Mouse (Mus musculus) heart, postnatal 14 days (tissue): Measurements from ENCODE around the gene Scml4. TPM values are rescaled to one million over a fixed set of nuclear protein-coding genes. Genes with fewer than 3 reads are reported as not detected.

Experiments
- DNase-seq, 2 experiments: peaks; one replicate each; pipeline ENCODE4 v3.0.0; 2021 to 2022
- intact Hi-C: fragments of 180-260 bp; cut with DNase I; formaldehyde crosslinking; loops from one replicate; pipeline ENCODE4 v1.15.1; 2025
- total RNA-seq, 2 experiments: library from RNA; stranded (reverse); gene quantifications; 2 replicates each; pipeline ENCODE4 v1.2.3; 2021

Gene Scml4
- total RNA-seq, 2 experiments from 2014 or later: 1.7 to 2.6 TPM

GRCm38 (mm10) chr10:42941278-42941677 lies 81.1 kb downstream of the Scml4 start:
- DNase-seq: no peak
- intact Hi-C loops: loop anchor here (1.0 kb wide), 1 partner anchor 99 kb away; no protein-coding TSS in a partner anchor

GRCm38 (mm10) chr10:42941697-42942221 lies 81.6 kb downstream of the Scml4 start:
- intact Hi-C loops: loop anchor here (1.0 kb wide), 1 partner anchor 99 kb away; no protein-coding TSS in a partner anchor
- DNase-seq: peak; percentile 58 to 72

GRCm38 (mm10) chr10:42942300-42942699 lies 82.1 kb downstream of the Scml4 start:
- peak in 1 of 2 experiments; percentile 54 for DNase-seq
- intact Hi-C loops: no loop called here

GRCm38 (mm10) chr10:42945316-42945715 lies 85.1 kb downstream of the Scml4 start:
- no peak for DNase-seq
- intact Hi-C loops: no loop called here

GRCm38 (mm10) chr10:42947336-42947735 lies 87.2 kb downstream of the Scml4 start:
- intact Hi-C loops: no loop called here
- no peak for DNase-seq

- DNase-seq: no peak
- intact Hi-C loops: loop anchor here (10.0 kb wide), 1 partner anchor 594 kb away; the partner anchor contains the start of gene 1700021F05Rik
These were observed 90.1 kb downstream of the Scml4 start for GRCm38 (mm10) chr10:42950252-42950751.

- DNase-seq: no peak
- intact Hi-C loops: loop anchor here (10.0 kb wide), 1 partner anchor 593 kb away; the partner anchor contains the start of gene 1700021F05Rik
These were observed 91.2 kb downstream of the Scml4 start for GRCm38 (mm10) chr10:42951078-42952045.

GRCm38 (mm10) chr10:42952046-42952420 lies 91.9 kb downstream of the Scml4 start:
- intact Hi-C loops: loop anchor here (10.0 kb wide), 1 partner anchor 593 kb away; the partner anchor contains the start of gene 1700021F05Rik
- no peak for DNase-seq

- intact Hi-C loops: loop anchor here (10.0 kb wide), 1 partner anchor 591 kb away; the partner anchor contains the start of gene 1700021F05Rik
- DNase-seq: no peak
These were observed 93.4 kb downstream of the Scml4 start for GRCm38 (mm10) chr10:42953601-42954000.

- DNase-seq: no peak
- intact Hi-C loops: loop anchor here (10.0 kb wide), 1 partner anchor 590 kb away; the partner anchor contains the start of gene 1700021F05Rik
These were observed 95.0 kb downstream of the Scml4 start for GRCm38 (mm10) chr10:42955205-42955604.

GRCm38 (mm10) chr10:42957881-42958651 lies 97.9 kb downstream of the Scml4 start:
- DNase-seq: peak; percentile 66 to 82
- intact Hi-C loops: loop anchor here (1.0 to 10.0 kb wide), 2 partner anchors 32 to 587 kb away; partner anchors contain the start of gene 1700021F05Rik

GRCm38 (mm10) chr10:42958686-42959085 lies 98.5 kb downstream of the Scml4 start:
- intact Hi-C loops: loop anchor here (1.0 to 10.0 kb wide), 2 partner anchors 32 to 586 kb away; partner anchors contain the start of gene 1700021F05Rik
- no peak for DNase-seq

GRCm38 (mm10) chr10:42961771-42962170 lies 101.6 kb downstream of the Scml4 start:
- DNase-seq: peak in 1 of 2 experiments; percentile 28
- intact Hi-C loops: no loop called here

- DNase-seq: no peak
- intact Hi-C loops: no loop called here
These were observed 102.0 kb downstream of the Scml4 start for GRCm38 (mm10) chr10:42962181-42962601.

GRCm38 (mm10) chr10:42962655-42963054 lies 102.5 kb downstream of the Scml4 start:
- intact Hi-C loops: no loop called here
- DNase-seq: peak; percentile 47 to 57

GRCm38 (mm10) chr10:42963061-42963460 lies 102.9 kb downstream of the Scml4 start:
- no peak for DNase-seq
- intact Hi-C loops: no loop called here

- intact Hi-C loops: no loop called here
- DNase-seq: no peak
These were observed 108.2 kb downstream of the Scml4 start for GRCm38 (mm10) chr10:42968332-42968731.

- peak; percentile 75 to 80 for DNase-seq
- intact Hi-C loops: no loop called here
These were observed 112.5 kb downstream of the Scml4 start for GRCm38 (mm10) chr10:42972504-42973172.

- no peak for DNase-seq
- intact Hi-C loops: no loop called here
These were observed 113.4 kb downstream of the Scml4 start for GRCm38 (mm10) chr10:42973537-42973936.
